Mouse (Mus musculus) heart, adult 2 months (tissue): ENCODE data around the gene Anapc15-ps.

Source experiments
- CTCF ChIP-seq: fragments of 200-600 bp; IDR thresholded peaks from 2 replicates; pipeline ENCODE4 v1.8.1; 2022; ENCODE audit warnings: antibody characterized with exemption, mild to moderate bottlenecking, moderate library complexity
- EP300 ChIP-seq: fragments of 200-500 bp; IDR thresholded peaks from 2 replicates; pipeline ENCODE4 v1.6.1; 2011; ENCODE audit warnings: low read depth, low read length, control low read depth; ENCODE audit not compliant: insufficient read depth
- POLR2A ChIP-seq: fragments of 200-500 bp; IDR thresholded peaks from 2 replicates; pipeline ENCODE4 v1.6.1; 2011; ENCODE audit warnings: mild to moderate bottlenecking, low read depth, low read length, control low read depth; ENCODE audit not compliant: insufficient read depth

GRCm38 (mm10) chr10:95643042-95643441, 30.2 kb downstream of the Anapc15-ps start:
- no peak for TF ChIP-seq POLR2A
- no peak for TF ChIP-seq CTCF
- TF ChIP-seq EP300: no peak
